Mouse (Mus musculus): ENCODE data around the gene Gpr83.

Gene Gpr83

DNA sequence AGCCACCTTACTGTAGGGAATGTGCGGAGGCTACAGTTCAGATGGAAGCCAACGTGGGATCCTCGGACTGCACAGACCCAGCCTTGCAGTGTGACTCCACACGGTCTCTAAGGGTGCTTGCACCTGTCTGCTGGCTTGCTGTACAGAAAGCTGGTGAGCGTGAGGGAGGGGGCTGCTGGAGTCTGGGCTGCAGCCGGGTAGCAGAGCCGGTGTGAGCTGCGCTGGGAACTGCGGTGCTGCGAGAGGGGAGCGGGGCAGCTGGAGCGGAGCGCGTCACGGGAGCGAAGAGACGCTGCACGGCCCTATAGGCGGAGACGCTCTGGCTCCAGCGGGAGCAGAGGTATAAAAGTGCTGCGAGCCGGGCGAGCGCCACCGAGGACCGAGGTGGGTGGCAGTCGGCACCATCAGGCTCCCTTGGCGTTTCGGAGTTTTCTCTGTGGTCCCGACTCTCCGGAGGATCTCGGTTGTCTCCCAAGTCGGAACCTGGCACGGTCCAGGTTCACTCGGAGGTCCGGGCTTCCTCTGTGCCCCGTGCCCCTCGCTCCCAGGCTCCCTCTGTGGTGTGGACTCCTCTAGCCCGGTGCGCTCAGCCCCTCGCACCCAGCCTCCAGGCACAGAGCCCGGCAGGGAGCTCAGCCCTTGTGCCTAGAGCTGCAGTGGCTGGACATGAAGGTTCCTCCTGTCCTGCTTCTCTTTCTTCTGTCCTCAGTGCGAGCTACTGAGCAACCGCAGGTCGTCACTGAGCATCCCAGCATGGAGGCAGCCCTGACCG, at the start of gene Gpr83:
Gpr83 (plus strand) TSS at position 343 of the 772 bp plus-strand sequence.
- in situ Hi-C loops (cut with MboI; ENCODE audit: low sequenced_read_pairs): loop anchor here (10.0 kb wide), 1 partner anchor 155 kb away; no protein-coding TSS in a partner anchor

DNA sequence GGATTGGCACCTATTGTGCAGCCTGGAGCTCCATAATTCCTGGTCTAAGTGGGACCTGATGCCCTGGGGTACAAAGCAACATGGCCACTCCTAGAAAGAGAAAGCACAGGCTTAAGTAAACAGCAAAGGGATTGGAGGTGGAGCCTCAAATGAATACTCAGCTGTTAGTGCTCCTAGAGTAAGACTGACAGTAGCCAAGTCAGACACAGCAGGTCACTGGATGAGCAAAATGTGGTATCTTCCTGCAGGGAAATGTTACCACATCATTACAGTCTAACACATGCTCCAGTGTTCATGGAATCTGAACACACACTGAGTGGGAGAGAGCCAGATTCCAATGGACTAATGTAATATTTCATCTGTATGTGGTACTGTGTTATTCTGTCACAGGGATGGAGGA, 38.6 kb upstream of the Gpr83 start:
- in situ Hi-C loops (cut with MboI; ENCODE audit: low sequenced_read_pairs): no loop called here

DNA sequence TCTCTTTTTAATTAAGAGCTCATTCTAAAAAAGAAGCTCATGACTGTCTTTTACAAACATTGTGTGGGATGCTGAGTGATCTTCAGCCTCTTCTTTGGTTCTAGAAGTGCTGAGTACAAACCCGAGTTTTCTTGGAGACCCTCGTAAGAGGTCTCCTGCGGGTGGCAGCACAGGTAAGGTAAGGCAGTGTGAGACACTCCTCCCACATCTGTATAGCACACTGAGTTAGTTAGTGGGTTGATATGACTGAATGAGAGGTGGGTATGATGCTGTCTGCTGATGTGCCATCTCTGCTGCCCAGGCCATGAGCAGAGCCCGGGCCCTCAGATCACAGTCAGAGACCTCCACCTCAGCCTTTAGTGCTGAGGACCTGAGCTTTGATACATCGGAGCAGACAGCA, 35.2 kb upstream of the Gpr83 start:
- in situ Hi-C loops (cut with MboI; ENCODE audit: low sequenced_read_pairs): no loop called here

DNA sequence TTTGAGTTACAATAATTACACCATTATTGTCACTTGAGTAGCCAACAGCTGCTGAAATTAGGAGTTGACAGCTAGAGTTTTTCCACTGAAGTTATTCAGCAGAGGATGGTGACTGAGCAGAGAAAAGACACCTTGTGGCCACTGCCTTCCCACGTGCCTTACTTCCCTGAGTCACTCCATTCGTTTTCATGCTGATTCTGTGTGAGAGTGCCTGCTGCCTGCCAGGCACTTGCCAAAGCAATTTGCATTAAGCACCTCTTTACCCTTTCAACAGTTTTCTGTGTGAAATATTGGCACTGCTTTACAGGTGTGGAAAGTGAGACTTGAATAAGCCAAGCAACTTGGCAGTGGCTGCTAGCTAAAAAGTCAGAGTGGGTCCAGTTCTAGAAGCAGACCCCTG, 32.1 kb upstream of the Gpr83 start:
- in situ Hi-C loops (cut with MboI; ENCODE audit: low sequenced_read_pairs): no loop called here

DNA sequence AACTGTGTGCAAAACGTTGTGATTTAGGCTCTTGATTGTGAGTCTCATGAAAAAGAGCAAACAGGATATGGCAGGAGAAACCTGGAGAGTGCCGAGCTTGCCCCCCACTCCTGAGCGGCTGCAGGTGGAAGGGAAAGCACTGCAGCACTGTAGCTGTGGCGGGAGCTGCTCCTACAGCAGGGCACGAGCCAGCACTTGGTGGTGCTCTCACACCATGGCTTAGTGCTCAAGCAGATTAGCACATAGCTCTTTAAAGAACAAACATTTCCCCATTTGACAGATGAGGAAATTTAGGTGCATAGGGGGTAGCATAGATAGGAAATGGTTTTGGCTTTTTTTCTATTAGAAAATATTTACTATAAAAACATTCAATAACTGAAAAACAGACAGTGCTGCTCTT, 28.0 kb upstream of the Gpr83 start:
- in situ Hi-C loops (cut with MboI; ENCODE audit: low sequenced_read_pairs): no loop called here

DNA sequence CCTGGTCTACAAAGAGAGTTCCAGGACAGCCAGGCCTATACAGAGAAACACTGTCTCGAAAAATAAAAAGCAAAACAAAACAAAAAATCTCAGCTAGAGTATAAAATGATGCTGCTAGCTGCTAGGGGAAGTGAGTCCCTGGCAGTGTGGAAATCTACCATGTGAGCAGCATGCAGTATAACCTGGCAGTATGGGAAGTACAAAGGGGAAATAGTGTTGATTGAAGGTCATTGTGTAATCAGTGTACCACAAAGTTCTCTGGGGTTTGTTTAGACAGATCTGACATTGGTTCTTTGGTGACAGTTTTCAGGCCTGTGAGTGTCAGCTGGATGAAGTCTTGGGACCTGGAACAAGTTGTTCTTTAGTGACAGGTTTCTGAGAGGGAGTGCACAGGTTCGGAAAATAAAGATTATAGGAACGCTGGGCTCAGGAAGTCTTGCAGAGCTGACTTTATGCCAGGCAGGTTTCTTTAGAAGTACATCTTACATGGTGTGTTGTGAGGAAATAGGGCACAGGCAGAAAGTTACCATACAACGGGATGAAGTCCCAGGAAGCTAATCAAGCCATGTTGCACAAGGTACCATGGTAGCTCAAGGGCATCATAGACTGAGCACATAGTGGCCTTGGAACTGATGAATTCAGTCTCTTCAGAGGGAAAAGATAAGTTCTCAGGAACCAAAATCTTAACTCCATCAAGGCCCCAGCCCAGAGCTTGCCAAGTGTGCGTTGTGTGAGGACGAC, 24.5 kb upstream of the Gpr83 start:
- in situ Hi-C loops (cut with MboI; ENCODE audit: low sequenced_read_pairs): no loop called here

DNA sequence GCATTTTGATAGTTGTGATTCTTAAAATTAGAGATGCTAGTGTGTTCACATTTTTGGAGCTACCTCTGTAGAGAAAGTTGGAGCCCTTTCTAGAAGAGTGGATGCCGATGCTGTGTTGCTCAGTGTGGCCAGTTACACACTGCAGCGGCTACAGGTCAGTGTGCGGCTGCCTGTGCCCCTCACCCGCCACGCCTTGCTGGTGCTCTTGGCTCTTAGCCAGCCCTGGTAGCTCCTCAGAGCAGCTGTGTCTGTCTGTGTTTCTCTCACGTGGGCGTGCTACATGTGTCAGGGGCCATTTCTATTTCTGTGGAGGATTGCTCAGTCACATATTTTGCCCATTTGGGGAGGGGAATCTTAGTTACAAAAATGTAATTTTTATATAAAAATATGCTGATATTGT, 20.5 kb upstream of the Gpr83 start:
- in situ Hi-C loops (cut with MboI; ENCODE audit: low sequenced_read_pairs): no loop called here

DNA sequence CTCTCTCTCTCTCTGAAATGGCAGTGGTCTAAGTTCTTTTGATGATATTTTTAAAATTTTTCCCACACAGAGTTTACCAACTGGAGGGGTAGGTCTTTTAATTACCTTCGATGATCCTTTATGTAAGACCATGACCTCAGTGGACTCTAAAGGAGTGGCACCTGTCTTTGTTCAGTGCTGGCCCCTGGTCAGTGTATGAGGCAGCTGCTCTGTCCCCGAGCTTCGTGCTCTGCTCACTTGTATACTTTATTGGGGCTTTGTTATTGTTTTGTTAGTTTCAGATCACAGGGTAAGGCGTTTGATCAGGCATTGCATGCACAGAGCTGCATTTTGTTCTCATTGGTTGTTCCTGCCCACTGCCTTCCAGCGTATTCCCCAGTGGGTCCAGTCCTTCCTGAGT, 20.0 kb upstream of the Gpr83 start:
- in situ Hi-C loops (cut with MboI; ENCODE audit: low sequenced_read_pairs): no loop called here

DNA sequence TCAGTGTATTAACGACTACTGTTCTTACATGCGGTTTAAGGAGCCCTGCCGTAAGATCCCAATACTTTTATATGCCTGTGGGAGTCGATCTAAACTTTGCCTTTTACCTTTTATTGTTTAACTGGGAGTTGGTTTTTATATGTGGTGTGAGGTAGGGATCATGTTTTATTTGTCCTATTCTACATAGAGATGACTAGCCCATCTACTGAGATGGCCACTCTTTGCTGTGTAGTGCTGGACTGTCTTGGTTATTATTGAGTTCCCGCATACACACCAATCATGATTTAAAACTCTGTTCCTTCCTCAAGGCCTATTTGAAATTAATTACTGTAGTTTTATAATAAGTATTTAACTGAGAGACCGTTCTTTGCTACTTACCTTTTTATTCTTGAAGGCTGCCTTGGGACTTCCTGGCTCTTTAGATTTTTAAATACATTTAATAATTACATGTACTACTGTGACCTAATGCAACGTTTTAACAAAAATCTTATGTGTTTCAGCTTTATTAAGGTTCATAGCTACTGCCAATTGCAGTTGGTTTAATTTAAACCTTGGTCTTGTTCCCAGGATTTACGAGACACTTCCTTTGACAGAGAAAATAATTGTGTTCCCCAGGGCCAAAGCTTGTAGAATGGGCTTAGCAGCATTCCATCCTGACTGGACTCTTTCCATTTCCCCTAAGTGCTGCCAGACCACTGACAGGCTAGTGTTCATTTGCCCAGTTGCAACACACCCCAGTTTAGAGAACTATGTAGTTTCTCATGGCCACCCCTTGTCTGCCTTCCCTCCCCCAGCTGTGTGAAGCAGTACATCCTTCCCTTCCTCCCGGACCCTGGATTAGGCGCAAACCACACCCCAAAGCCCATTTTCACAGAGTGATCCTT, 17.9 kb upstream of the Gpr83 start:
- in situ Hi-C loops (cut with MboI; ENCODE audit: low sequenced_read_pairs): no loop called here

DNA sequence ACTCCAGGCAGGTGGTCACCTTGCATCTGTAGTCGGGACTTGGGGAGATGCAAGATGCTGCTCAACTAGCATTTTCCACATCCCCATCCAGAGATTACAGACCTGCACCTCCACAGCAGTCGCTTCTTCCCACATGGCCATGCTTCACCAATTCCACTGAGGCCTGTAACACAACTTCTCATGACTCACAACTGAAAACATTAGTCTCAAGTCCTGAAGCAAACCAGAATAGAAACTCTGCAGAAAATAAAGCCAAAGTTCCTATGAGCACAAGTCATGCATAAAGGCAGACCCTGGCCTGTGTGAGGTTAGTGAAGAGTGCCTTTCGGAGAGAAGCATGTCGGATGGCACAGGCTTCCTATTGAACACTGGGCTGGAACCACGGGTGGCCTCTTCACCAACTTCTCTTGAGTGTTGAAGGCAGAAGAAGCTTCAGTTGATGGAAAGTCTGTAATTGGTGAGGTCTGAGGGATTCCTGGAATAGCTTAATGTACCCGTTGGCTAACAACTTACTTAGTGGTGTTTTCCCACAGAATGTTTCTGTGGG, 16.6 kb upstream of the Gpr83 start:
- in situ Hi-C loops (cut with MboI; ENCODE audit: low sequenced_read_pairs): no loop called here

DNA sequence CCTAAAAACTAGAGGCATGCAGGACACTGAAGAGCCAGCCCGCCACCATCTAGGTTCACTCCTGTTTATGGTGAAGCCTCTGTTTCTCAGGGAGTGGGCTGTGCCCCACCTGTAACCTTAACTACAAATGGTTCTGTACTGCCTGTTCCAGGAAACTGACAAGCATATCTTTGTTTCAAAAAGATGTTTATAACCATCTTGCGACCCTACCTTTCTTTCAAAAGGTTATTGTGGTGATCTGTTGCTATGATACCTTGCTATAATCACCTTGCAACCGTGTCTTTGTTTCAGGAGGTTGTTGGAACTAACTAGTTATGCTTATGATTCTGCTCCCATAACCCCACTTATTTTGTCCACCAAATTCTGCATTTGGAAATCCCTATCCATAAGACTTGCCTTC, 16.1 kb upstream of the Gpr83 start:
- in situ Hi-C loops (cut with MboI; ENCODE audit: low sequenced_read_pairs): no loop called here

DNA sequence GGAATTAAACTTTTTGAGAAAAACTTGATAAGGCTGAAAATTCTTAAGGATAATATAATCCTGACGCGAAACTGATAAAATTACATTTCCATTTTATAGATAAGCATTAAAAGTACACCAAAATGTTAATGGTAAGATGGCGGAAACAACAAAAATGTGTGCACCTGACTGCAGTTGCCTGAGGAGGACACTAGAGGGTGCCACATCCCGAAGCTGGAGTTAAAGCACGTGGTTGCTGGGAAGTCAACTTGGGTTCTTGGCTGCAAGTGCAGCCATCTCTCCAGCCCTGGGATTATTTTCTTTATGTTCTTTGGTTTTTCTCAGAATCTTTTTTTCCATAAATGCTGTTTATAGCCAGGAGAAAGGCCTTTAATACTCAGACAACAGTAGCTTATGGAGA, 13.6 kb upstream of the Gpr83 start:
- in situ Hi-C loops (cut with MboI; ENCODE audit: low sequenced_read_pairs): no loop called here

DNA sequence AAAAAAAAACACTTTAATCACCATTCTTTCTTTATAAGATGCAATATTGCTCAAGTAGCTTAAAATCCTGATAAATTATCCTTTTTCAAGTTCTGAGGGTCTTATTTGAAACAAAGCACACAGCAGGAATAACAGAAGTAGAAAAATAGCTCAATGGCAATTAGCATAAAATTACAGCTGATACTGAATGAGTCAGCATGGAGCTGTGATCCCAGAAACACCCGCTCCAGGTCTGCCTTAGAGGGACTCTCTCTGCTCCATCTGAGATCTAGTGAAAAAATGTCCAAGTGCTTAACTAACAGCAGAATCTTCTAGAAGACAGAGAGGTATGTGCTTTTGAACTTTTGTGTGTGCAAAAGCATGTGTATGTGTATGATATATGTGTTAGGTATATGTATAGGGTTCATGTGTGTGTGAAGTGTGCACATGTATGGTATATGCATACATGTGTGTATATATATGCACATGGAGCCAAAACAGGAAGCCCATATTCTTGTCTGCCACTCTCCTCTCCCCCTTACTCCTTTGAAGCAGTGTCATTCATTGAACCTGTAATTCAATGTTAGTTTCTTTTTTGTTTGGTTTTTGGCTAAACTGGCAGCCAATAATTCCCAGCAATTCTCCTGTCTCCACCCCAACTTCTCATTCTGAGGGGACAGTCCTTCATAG, 11.6 kb upstream of the Gpr83 start:
- in situ Hi-C loops (cut with MboI; ENCODE audit: low sequenced_read_pairs): no loop called here

DNA sequence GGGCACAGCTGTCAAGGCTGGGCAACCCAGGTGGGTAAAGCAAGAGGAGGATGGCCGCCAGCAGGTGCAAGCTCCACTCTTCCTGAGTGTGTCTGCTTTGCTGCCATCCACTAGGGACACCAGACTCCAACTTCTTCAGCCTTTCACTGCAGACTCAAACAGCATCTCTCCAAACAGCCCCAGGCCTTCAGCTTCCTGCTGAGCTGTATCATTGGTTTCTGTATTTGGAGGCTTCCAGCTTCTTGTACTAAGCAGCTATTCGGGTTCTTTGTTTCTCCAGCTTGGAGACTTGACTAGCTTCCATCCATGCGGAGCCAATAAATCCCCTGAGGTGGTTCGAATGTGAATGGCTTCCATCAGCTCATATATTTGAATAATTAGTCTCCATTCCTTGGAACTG, 5.4 kb upstream of the Gpr83 start:
- in situ Hi-C loops (cut with MboI; ENCODE audit: low sequenced_read_pairs): no loop called here

DNA sequence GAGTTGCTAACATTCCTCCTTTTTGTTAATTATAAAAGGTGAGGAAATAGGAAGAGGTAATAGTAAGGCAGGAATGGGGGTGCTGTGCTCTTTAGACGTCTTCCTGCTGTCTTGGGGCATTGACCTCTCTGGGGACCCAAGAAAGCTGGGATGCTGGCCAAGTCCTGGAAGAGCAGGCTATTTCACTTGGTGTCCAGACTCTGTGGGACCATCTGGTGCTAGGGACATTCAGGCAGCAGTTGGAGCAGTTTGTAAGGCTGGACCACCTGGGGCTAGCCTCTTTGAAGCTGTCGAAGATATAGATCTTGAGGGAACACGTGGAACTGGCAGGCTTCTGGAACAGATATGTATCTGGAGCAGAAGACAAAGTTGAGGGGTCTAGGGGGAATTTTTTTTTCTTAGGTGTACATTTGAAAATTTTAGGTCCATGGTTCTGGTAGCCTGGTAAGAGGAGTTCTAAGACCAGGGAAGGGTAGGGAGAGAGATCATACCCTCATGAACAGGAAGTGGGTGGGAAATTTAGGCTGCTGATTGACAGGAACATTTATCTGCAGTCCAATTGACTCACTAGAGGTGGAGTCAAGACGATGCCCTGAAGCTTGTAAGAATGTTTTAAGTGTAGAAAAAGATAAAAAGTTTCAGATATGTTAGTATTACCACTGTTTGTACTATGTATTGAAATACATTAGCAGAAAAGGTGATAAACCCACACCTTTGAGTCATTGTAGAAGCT, 2.9 kb upstream of the Gpr83 start:
- in situ Hi-C loops (cut with MboI; ENCODE audit: low sequenced_read_pairs): no loop called here

DNA sequence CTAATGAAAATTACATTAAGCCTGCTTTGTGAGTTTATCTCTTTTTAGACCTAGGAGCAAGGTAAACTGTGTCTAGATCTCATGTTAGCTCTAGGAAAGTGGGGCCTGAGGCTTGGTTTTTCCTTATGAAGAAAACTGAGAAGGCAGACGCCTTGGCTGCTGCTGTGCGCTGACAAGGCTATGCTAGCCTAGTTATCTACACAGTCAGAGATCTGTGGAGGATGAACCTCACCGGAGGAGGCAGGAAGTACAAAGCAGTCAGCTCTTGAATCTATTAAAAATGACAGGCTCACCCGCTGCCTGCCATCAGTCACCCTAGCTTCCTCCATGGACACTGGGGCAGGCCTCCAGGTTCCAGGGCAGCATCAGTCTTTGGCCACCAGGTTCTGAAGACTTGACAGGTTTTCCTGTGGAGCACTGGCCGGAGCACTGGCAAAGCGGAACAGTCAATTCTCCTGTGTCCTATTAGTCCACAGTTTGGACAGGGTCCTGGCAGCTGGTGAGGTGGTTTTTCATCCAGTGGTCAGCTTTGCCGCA, 1.8 kb upstream of the Gpr83 start:
- in situ Hi-C loops (cut with MboI; ENCODE audit: low sequenced_read_pairs): no loop called here

DNA sequence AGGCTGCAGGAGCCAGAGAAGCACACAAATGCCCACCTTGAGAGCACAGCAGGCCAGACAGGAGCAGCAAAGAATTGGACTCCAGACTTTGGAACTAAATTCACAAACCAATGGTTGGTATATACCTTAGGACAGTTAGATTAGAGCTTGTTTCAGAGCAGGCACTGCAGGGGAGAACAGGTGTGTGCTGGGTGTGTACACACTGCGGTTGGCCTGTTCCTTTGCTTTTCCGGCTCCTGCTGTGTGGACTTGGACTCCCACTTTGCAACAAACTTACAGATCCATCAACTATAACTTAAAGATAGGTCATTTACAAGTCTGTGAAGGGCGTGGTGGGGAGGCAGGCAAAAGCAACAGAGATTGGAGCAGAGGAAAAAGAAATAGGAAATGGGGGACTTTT, 1.2 kb upstream of the Gpr83 start:
- in situ Hi-C loops (cut with MboI; ENCODE audit: low sequenced_read_pairs): no loop called here

DNA sequence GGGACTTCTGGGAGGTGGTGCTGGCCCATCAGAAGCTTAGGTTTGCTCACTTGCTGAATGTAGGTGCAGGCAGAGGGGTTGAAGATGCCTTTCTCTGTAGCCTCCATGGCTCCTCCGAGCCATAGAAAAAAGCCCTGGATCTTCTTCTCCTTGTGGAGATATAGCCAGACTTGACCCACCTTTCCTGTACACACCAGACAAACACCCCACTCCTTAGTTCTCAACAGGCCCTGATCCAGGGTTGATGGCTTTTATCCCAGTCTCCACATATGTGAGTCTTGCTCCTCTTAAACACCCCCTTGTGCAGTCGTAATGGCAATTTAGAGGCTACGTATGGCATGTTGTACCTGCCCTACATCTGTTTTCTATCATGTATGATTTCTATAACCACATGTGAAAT, 3.1 kb downstream of the Gpr83 start:
- in situ Hi-C loops (cut with MboI; ENCODE audit: low sequenced_read_pairs): loop anchor here (10.0 kb wide), 1 partner anchor 152 kb away; no protein-coding TSS in a partner anchor

DNA sequence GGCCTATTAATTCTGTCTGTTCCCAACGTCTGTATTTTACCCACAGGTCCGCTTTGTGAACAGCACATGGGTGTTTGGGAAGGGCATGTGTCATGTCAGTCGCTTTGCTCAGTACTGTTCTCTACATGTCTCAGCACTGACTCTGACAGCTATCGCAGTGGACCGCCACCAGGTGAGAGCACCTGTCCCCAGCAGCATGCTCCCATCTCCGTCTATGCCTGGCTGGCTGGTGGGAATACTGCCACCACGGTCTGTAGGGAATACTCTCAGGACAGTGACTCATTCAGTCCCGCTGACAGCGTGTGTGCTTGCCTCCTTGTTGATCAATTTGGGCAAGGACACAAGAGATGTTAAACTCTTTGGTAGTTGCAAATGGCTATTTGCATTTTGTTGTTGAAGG, 4.7 kb downstream of the Gpr83 start:
- in situ Hi-C loops (cut with MboI; ENCODE audit: low sequenced_read_pairs): loop anchor here (10.0 kb wide), 1 partner anchor 150 kb away; no protein-coding TSS in a partner anchor
